Mouse (Mus musculus) monocyte, adult 5-6 weeks (primary cell): ENCODE results near the gene Map7d3. TPM values are rescaled to one million over a fixed set of nuclear protein-coding genes. Genes with fewer than 3 reads are reported as not detected.

ENCODE experiments used
- ATAC-seq: fragments of 153-309, 156-312 bp; replicated peaks from 2 replicates; pipeline ENCODE4 v1.8.0; 2017; ENCODE audit warnings: mild to moderate bottlenecking; ENCODE audit not compliant: low TSS enrichment, insufficient number of reproducible peaks, severe bottlenecking, poor library complexity, low FRiP score
- total RNA-seq: library from RNA; stranded (forward); fragments of 200-1000, 200-491, 200-594 nt; gene quantifications from 3 replicates; pipeline ENCODE4 v1.2.3, GENCODE M21; 2017

Gene Map7d3
- 1.3 to 1.9 TPM in 2 of 3 replicates, not detected in the other for total RNA-seq

DNA sequence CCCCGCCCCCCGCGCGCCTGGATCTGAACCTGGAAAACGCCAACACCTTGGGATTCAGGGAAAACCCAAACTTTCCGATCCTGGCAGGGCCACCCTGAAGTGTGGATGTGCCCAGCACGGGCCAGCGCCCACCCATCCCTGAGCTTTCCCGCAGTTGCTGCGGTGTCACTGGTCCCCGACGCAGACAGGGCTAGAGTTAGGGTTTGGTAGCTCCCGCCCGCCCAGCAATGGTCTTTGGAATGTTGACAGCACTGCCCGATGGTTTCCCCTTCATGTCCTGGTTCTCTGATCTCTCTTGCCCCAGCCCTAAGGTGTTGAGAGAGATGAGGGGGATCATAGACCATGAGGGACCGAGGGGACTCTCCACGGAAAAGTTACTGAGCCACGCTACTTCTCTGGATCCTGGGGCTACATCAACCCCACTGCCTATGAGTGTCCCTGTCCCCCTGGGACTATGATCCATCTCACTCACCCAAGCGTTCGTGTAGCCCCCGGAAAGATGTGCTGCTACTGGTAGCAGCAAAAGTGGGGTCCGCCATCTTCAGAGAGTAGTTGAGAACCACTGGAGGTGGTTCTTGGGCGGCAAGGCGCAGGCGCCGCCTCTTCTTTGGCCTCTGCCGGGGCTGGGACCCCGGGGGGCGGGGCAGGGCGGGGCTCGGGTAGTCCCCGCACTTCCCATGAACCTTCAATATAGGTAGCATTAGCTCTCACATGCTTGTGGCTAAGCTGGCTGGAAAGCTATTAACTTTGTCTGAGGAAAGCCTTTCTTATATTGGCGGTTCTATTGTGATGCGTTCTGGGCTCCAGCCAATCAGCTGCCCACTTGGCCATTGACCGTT lies at the start of gene Map7d3:
TSS of gene Map7d3 (minus strand) at position 562 of the 839 bp plus-strand sequence.
- ATAC-seq = no peak

DNA sequence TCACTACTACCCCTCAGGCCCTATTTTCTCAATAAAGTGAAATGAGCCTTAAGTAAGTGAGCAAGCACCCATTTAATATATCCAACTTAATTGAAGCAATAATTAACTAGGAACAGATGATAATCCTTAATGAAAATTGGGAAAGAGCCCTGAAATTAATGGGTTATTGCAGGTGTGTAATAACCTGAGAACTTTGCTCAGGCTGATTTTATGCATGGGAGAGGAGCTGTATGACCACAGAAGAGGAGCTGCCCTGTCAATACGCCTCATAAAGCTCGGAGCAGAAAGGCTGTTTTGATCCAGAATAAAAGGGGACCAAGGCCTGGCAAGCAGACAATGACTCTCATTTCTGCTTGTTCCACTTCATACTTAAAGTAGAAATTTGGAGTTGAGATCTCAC lies 47.7 kb upstream of the Map7d3 start, which contains the start of gene Adgrg4:
TSS of gene Adgrg4 (plus strand) at position 301 of the 400 bp plus-strand sequence.
- ATAC-seq = no peak

DNA sequence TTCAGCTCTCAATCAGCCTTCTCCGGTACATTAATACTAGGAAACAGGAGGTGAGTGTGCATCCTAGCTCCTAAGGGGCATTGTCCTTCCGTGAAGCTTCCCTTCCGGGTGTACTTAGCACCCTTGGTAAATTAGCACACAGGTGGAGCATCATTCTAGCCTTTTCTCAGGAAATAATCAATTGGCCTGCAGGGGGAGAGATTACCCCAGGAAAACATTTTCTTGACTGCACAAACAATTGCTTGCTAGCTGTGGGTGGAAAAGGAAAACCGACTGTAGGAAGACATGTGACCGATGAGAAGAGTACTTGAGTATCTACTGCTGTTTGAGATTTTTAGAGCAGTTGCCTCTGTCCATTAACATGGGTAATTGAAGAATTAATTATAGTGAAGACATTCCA lies 19.1 kb upstream of the Map7d3 start:
- ATAC-seq = no peak

- ATAC-seq = no peak
These were observed 17.2 kb upstream of the Map7d3 start for GRCm38 (mm10) chrX:56839369-56839768.

GRCm38 (mm10) chrX:56835842-56836241 lies 13.7 kb upstream of the Map7d3 start:
- no peak for ATAC-seq

DNA sequence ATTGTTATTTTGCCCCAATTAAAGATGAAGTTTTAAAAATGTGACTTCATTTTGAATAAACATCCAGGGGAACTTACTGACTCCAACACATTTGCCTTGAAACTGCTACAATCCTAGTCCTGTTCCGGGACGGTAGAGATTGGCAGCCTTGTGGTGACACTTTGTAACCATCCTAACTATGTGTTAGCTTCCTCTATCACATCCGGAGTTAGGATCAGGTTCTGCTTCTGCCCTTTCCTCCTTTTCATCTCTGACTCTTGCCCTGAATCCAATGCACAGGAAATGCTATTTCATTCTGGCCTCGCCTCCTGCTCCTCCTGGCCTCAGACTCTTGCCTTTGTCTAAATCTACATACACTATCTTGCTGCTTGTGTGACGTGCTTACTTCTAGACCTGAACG lies 5.4 kb upstream of the Map7d3 start:
- peak; percentile 75; the same call in 1 of the 2 replicates for ATAC-seq

DNA sequence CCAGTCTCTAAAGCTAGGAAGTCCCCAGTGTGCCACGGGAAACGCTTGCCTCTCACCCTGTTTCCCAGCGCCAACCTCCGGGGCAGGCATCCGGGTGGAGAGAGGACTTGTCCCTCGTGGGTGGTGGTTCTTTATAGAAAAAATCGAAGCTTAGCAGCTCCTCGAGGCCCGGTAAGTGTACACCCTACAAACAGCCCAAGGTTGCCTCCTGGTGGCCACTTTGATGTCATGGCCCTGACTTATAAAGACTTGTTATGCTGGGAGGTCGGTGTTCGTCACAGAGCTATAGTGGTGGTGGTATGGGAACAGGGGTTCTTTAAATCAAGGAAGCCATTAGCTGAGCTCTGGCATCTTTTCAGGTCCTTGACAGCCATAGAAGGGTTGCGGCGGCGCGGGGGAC lies 30.9 kb downstream of the Map7d3 start:
- no peak for ATAC-seq

- ATAC-seq = no peak
These were observed 31.5 kb downstream of the Map7d3 start for GRCm38 (mm10) chrX:56790591-56790990.

DNA sequence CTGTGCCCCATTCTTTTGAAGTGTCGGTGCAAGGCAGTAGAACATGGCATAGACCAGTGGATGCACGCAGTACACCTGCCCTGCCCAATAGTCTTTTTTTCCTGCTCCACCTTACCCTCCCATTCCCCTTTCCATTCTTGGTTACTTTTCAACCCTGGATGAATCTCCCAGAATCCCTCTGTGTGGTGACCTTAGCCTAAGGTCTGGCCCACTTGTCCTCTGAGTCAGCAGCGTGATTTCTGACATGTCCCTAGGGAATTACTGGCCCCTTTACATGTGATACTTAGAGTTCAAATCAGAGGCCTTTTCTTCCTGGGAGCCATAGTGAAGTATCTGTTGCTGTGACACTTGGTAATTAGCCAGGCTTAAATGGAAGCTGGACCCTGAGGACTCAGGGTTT lies 34.6 kb downstream of the Map7d3 start:
- ATAC-seq = no peak

GRCm38 (mm10) chrX:56786281-56787061 lies 35.7 kb downstream of the Map7d3 start:
- no peak for ATAC-seq

DNA sequence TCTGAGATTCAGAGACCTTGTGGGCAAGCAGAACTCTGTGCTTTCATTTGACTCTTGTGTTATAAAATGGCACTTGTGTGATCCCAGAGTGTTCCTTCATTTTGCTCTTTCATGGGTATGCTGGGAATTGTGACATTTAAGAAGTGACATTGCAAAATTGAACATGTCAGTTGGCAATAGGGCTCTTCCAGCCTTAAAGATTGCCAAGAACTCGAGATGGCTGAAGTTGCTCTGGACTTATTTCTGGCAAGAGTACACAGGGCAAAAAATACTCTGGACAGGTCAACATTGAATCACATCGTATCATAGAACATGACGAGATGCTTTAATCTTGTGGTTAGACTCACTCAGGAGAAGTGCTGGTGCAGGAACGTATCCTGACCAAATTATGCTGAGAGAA lies 48.8 kb downstream of the Map7d3 start:
- no peak for ATAC-seq

DNA sequence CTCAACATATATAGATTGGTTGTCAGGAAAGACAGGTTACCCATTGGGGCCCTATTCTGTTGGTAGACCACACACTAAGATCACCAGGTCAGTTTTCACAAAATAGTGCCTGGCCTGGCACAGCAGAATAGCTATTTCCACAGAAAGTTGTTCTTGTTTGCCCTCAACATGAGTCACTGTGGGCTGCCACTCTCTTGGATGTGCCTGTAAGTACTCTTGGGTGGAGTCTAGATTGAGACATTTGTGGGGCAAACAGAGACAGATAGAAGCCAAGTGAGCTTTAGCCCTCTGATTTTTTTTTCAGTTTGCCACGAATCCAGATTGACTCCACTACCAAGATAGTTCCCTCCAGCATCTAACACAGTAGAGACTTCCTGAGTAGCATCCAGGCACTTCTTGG lies 50.4 kb downstream of the Map7d3 start:
- no peak for ATAC-seq

DNA sequence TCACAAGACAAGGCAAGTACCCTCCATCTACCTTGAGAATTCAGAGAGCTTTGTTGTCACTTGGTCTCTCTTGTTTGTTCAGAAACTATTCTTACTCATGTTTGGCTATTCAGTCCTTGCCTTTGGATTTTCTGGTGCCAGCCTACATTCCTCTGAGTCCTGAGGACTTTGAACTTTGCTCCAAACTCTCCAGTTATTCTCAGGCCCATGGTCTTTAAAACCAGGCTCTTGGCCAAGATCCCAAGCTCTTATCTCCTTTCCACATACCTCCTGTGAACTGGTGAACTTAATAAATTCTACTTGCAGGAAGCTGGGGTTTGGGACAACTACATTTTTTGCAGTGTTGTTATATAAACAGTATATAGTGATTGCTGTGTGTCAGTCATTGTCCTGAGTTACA lies 52.3 kb downstream of the Map7d3 start:
- no peak for ATAC-seq

- no peak for ATAC-seq
These were observed 61.8 kb downstream of the Map7d3 start for GRCm38 (mm10) chrX:56760257-56760760.

DNA sequence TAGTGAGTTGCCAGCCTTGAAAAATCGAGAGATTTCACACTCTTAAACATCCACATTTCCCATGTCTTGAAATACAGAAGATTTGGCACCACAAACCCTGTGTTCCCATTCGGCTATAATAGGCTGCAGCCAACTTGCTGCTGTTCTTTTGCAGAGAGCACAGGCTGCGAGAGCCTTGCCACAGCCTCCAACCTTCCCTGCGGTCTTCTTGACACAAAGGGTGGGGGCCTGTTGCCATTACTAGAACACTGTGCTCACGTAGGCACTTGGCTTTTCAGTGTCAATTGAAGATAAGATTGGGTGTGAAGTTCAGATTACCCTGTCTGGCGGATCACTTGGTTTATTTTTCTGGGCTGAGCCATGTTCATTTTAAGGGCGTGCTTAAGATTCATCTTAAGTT lies 65.8 kb downstream of the Map7d3 start:
- no peak for ATAC-seq

GRCm38 (mm10) chrX:56755646-56756045 lies 66.5 kb downstream of the Map7d3 start:
- ATAC-seq = no peak

- no peak for ATAC-seq
These were observed 68.5 kb downstream of the Map7d3 start for GRCm38 (mm10) chrX:56753317-56754289.

DNA sequence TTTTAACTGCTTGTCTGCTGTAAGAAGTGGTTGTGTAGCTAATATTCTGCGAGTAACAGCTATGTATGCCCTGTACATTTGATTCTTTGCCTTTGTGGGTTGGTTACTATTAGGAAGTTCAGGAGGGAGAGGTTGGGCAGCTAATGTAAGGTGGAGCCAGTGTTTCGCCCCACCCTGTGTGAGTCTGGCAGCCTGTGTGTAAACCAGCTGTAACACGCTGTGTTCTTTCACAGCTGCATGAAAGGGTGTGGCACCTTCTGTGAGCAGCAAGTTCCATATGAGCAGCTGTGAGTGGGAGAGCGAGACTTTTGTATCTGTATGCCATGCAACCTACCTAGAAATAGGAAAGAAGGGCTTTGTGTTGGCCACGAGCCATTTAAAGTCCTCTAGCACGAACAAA lies 70.0 kb downstream of the Map7d3 start:
- no peak for ATAC-seq

DNA sequence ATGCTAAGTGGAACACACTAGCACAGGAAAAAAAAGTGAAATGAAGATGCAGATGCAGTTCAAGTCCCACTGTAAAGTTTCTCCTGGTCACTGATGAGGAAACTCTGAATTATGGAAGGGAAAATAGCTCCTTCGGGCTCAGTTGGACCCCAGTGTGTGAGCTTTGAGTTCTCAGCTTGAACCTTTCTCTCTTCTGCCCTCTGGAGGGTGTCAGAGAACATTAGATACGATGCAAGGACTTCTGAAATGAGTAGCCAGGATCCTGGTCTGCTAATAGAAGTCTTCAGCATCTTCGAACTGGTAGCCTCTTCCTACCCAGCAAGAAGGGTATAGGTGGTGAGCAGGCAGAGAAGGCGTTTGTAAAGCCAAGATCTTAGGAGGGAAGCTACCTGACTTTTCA lies 70.6 kb downstream of the Map7d3 start:
- no peak for ATAC-seq
